14 mouse cellular contexts compared by ENCODE assay signal in genomic region chr1:77451541-77451940, GRCm38 (mm10).
A peak's percentile ranks its signal among the peaks of the same experiment; 100 is the strongest.
DNase-seq lines count a peak whose midpoint lies in the region.
"Had no signal": no experiment of that assay in that cellular context is flagged by ENCODE, and none has a peak within 500 bp of the region (broad histone marks: within the 10 kb centered on the region; RNA-seq: fewer than 3 reads in every experiment).

No protein-coding gene starts in this region.

- intact Hi-C loops in left cerebral cortex, postnatal 10 days (cut with DNase I): no loop called here

- peak; percentile 90 for DNase-seq in ES-CJ7 (ENCODE audit: low read depth, low spot score)
- DNase-seq in R1 (ENCODE audit: low read depth, low spot score): peak; percentile 84
- DNase-seq in urinary bladder, postnatal 10 days (ENCODE audit: low spot score): no peak
- DNase-seq in left cerebral cortex, postnatal 10 days (ENCODE audit: extremely low spot score in 1 of 2, low spot score in 2 of 2): no peak
- no peak for DNase-seq in heart, adult 8-10 months (ENCODE audit: low spot score)
- DNase-seq: adrenal gland, adult 8-10 months; adrenal gland, postnatal 14 days; adrenal gland, postnatal 36 days; cerebellum, adult 11-12 months; cerebellum, adult 2 months; cerebellum, adult 9-10 months; cerebellum, postnatal 10 days; cerebellum, postnatal 25 days; forebrain, postnatal 0 days had no signal

Comparison
In these comparisons a context has a peak if more than half of its experiments do, and no peak if none do; other contexts are left out.
1. DNase-seq: peak in ES-CJ7 (single experiment) and R1 (single experiment); none in urinary bladder, postnatal 10 days (single experiment), left cerebral cortex, postnatal 10 days (0 of 2) and heart, adult 8-10 months (single experiment).